Mouse (Mus musculus) embryo, embryonic 10 days (tissue): ENCODE measurements around the gene Gm7257.

Experiments used
- DNase-seq: peaks from one replicate; pipeline ENCODE4 v3.0.0-alpha.2; 2015; ENCODE audit warnings: low spot score

Gene Gm7257

GRCm38 (mm10) chr9:36431584-36431983 is at the start of gene Gm7257:
TSS of gene Gm7257 (plus strand) at chr9:36431884.
- no peak for DNase-seq

- no peak for DNase-seq
Measured at GRCm38 (mm10) chr9:36402991-36403390, 28.7 kb upstream of the Gm7257 start.

GRCm38 (mm10) chr9:36435051-36435764 is 3.5 kb downstream of the Gm7257 start:
- no peak for DNase-seq

GRCm38 (mm10) chr9:36475338-36475737 is 43.7 kb downstream of the Gm7257 start, which contains the start of gene Gm9513:
TSS of gene Gm9513 (plus strand) at chr9:36475638.
- DNase-seq: no peak
